Mouse (Mus musculus) adrenal gland, adult (tissue): ENCODE measurements around the gene Icosl.
"Not testable (repeated sequence)": the region's sequence is repeated elsewhere in the genome, so short reads cannot be mapped to it uniquely, and the experiment has no call there.

Experiments used
- DNase-seq, 2 experiments: peaks; one replicate each; pipeline ENCODE4 v3.0.0; 2022 to 2023; ENCODE audit warnings: low spot score in 1 of 2; ENCODE audit not compliant: inconsistent age in 2 of 2

The Icosl gene

DNA sequence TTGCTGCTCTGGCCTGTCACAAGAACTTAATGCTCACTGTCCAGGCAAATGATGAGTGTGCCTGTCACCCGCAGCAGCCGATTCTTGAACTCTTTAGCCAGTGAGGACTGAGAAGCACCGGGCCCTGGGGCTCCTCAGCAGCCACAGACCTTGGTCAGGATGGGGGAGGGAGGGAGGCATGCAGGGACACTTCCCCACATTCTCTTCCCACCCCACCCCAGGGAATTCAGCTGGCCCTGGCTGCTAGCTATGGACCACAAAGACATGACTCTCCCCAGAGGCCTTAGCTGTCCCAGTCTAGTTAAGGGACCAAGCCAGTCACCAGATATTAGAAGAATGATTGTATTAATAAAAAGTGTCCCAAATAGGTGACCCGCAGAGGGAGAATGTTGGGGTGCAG is 5.0 kb downstream of the Icosl start:
- DNase-seq = no peak

DNA sequence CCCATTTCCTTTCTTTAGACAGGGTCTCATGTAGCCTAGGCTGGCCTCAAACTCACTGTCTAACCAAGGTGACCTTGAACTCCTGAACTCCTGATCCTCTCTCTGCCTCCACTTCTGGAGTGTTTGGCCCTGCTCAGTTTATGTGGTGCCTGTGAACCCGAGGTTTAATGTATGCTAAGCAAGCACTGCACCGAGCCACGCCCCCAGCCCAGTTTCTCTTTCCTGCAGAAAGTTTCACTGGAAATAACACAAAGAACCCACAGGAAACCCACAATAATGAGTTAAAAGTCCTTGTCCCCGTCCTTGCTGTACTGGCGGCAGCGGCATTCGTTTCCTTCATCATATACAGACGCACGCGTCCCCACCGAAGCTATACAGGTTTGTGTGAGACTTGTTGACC is 5.9 kb downstream of the Icosl start:
- DNase-seq = no peak

DNA sequence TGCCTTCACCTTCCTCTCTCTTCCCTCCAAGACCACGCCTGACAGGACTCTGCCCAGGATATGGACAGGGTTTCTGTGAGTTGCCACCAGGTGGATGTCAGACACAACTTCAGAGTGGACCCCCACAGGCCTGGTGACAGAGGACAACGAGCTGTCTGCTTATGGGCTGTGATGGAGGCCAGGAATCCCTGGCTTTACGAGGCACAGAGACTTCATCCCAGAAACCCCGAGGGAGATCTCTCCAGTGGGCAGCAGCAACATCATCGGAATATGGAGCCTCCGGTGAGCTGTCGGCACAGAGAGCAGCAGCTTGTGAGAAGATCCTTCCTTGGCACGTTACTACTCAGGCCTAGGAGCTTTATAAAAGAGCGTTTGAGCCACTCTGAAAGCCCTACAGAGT is 8.8 kb downstream of the Icosl start:
- DNase-seq = no peak

DNA sequence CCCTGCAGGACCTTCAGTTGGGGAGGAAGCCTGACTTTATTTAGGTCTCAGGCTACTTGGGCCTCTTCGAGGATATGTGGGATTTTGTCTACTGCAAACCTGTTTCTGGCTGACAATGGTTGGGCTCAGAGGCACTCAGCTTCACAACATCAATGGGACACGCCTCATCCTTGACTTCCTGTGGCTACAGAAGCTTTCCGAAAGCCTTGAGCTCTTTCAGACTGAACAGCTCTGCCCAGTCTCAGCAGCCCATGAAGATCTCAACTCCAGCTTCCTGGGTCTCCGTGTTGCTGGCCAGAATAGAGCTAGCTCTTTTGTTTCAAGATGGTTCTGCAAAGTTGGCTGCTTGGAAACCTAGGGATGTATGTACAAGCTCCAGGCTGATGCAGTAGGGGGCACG is 9.2 kb downstream of the Icosl start:
- DNase-seq = no peak

DNA sequence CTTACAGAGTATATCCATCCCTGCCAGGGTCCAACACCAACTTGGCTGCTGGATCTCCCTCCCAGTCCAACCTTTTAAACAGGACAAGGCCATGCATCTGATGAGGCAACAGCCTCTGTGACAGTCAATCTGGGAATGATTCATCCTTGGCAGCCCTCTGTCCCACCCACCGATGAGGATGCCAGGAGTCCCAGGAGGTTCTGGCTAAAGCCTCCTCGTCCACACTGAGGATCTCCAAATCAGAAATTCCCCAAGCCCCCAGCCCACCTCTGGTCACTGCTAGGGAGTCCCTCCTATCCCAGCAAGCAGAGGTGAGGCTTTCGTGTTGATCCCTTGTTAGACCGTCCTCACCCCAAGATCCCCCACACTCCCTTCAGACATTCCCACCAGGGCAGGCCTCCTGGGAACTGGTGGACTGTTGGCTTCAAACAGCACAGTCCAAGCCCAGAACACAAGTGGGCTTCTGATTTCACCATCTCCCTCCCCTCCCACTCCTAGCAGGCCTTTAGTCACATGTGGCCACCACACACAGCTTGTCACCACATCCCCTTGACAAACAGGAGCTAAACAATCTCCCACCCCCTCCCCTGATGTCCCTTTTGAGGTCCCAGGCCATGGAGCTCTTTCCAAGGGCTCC is 11.0 kb downstream of the Icosl start:
- peak; percentile 87 to 93 for DNase-seq

DNA sequence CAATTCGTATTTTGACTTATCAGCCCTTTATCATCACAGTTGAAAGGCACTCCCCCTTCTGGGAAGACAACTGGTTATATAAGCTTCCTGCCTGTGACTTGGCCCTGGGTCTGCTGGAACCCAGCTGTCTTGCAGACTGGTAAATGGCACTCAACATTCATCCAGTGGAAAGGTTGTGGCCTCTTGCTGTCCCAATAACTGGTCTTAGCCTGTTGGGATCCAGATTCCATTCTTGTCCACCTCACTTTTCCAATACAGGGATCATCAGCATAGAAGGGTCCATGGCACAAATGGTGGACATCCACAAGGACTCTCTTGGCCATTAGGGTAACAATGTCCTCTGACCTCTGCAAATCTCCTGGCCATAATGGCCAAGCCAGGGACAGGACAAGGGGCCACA is 15.0 kb downstream of the Icosl start:
- DNase-seq = no peak

DNA sequence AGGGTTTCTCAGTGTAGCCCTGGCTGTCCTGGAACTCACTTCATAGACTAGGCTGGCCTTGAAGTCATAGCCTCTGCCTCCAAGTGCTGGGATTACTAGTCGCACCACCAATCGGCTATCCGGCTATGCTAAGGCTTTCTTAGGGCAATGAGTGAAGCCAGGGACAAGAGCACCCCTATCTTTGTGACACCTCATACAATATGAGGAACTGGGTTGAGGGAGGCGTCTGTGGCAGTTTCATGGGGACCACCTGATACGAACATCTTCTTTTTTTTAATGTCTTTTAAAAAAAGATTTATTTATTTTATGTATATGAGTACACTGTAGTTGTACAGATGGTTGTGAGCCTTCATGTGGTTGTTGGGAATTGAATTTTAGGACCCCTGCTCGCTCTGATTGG is 16.6 kb downstream of the Icosl start:
- DNase-seq = no peak

DNA sequence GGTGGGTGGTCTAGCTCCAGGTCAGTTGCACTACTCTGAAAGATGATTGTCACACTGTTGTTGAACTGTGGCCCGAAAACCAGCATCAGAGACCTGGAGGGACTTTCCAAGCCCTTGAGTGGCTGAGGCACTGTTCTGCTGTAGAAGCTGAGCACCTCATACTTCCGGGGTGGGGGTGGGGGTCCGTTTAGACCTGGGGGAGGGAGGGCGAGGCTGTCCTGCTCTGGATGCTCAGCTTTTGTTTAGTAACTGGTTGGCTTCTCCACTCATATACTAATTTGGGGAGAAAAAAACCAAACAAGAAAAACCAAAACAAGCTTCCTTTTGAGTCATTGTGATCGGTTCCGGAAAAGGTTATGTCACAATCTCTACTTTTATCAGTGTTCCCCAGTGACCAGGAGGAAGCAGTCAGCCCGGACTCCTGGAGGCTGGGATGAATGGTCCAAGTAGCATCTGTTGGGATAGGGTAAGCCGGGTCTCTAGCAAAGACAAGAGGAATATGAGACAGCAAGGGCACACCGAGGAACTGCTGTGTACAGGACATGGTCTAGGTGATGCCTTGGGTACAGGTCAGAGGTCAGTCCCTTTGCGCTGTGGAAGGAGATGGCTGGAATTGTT is 17.5 kb downstream of the Icosl start:
- DNase-seq = no peak

DNA sequence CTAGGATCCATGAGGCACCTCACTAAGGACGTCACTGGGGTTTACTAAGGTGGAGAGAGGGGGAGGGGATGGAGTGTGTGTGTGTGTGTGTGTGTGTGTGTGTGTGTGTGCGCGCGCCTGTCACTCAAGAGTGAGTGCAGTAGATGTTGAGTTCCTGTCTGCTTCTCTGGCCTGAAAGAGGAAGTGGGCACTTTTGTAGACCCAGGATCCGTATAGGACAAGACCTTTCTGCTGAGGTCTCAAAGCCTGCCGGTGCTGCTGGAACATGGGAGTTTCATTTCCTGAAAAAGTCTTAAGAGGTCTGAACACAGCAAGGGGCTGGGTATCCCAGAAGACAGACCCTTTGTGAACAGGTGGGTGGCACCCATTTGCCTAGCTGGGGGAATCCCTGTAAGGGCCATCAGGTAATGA is 18.0 kb downstream of the Icosl start:
- no peak for DNase-seq

DNA sequence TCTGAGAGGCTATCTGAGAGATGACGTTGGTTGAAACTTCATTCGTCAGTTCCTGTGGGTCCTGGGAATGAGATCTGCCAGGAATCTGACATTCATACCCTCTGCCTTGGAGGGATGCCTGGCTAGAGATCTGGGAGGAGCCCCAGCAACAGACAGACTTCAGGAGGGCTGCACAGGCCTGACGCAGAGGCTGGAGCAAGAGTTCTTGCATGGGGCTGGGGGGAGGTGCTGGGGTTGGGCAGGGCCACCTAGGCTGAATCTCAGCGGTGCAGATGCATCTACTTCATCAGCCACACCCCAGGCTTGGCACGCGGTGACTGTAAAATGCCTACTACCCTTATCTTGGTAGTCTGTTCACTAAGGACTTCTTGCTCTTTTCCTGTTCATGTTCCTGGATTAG is 21.1 kb downstream of the Icosl start:
- DNase-seq = peak in 1 of 2 experiments; percentile 20

DNA sequence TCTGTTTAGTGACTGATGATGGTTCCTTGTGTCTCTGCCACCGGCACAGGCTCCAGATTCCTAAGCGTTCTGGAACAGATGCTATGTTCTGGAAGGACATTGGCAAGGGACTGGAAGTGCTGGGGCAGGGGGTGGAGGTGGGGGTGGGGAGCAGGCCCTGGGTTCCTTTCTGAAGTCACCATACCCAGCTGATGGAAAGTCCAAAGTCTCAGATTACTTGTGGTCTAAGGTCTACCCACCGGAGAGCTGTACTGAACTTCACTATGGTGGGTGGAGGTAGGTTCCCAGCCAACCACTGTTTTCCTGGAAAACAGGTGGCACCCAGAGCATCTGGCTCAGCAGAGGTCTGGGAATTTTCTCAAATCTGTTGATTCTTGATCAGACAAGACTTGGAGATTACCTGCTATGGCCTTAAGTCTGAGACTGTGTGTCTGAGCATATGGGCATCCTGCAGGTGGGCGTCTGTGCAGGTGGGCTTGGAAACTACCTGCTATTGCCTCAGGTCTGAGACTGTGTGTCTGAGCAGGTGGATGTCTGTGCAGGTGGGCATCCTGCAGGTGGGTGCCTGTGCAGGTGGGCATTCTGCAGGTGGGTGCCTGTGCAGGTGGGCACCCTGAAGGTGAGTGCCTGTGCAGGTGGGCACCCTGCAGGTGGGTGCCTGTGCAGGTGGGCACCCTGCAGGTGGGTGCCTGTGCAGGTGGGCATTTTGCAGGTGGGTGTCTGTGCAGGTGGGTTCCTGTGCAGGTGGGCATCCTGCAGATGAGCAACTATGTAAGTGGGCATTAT is 21.8 kb downstream of the Icosl start:
- peak in 1 of 2 experiments; percentile 3 for DNase-seq

DNA sequence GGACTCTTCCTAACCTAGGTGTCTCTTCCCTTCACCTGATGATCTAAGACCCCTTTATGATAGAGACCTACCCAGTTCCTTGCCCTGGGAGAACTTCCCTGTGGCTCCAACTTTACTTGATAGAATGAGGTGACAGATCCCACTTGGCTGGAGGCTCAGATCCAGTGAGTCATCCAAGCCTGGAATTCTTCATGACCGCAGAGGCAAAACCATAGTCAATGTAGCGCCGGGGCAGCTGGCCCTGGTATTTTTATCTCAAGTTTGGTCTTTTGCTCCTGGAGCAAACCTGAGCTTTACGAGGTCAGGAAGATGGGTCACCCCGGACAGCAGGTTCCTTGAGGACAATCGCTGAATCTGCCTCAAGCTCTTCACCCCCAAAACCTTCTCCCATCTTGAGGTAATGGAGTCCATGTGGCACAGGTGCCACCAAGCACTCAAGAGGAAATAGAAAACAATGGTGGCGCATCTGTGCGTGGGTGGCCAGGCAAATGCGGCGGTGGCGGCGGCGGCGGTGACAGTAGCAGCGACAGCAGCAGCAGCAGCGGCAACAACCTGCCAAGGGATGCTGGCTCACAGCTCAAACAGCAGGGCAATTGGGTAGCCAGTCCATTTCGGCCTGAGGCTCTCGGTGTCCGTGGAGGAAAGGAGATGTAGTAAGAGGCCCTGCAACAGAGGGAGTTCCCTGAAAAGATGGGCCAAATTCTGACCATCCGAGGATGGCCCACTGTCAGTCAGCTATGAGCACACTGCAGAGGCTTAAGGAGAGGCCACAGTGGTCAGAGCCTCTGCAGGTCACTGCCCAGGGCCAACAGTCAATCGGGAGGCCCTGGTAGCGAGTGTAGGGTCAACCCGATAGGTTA is 23.0 kb downstream of the Icosl start:
- DNase-seq = peak; percentile 70 to 82

DNA sequence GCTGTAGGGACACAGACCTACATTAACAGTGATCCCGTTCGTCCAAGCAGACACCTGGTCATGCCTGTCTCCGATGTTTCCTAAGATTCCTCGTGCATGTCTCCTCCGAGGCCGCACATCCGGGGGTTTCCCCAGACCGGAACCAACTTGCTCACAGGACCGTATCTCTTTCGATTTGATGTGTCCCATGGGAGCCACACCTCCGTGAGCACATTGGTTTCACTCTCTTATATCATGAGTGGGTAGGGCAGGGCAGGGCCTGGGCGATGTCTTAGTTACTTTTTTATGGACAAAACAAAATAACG is 23.6 kb downstream of the Icosl start:
- no peak for DNase-seq

DNA sequence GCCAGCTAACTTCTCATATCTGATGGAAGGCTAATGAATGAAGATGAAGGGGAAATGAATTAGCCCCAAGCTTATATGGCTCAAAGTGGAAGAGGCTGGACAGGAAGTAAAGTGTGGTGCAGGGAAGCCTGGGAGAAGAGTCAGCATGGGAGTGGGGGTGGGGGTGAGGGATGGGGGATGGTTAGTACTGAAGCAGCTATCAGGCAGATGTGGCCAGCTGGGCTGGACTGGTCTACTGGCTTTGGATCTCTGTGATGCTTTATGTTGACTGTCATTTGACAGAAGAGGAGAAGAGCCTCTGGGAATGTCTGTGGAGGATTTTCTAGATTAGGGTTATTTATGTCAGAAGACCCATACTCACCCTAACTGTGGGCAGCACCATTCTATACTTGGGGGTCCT is 26.1 kb downstream of the Icosl start:
- DNase-seq = no peak

DNA sequence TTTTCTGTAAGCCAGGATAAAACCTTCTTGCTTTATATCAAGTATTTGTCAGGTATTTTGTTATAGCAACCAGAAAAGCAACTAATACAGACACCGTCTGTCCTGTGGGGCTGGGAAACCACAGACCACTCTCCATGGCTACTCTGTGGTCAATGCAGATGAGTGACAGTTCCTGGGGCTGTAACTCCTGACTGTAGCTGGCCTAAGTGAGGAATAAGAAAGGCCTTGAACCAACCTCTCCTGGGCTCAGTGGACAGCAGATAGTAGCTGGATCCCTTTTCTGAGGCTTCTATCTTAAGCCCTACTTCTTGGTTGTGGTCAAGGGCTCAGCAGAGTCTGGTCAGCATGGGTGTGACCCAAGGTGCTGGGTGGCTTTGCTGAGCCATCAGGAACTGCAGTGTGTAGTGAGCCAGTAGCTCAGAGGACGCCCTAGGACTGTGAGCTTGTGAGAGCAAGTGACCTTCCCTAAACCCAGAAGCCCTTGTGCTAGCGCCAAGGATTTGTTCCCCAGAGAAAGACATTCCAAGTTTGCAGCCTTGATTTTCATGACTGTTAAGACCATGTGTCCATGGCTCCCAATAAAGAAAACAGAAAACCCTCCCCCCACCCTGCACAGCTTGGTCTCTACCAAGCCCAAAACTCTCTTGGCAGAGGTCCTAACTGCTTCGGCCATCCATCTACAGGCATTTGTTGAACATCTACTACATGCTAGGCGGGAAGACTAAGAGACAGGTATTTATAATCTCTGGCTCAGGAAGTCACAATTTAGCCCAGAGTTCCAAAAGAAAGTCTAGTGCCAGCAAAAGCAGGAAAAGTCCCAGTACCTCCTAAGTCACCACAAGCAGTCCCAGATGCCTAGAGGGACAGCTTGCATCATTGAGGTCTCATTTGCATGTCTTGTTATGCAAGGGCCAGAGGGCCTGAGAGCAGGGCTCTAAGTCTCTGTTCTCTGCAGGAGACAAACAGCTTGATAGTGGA is 27.1 kb downstream of the Icosl start:
- DNase-seq = peak; percentile 56 to 85

DNA sequence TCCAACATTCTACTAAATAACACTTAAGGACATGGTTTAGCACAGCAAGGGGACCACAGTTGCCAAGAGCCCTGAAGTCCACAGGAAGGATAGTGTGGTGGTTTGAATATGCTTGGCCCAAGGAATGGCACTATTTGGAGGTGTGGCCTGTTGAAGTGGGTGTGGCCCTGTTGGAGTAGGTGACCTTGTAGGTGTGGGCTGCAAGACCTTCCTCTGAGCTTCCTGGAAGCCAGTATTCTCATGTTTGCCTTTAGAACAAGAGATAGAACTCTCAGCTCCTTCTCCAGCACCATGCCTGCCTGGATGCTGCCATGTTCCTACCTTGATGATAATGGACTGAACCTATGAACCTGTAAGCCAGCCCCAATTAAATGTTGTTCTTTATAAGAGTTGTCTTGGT is 30.8 kb downstream of the Icosl start:
- not testable (repeated sequence) for DNase-seq

DNA sequence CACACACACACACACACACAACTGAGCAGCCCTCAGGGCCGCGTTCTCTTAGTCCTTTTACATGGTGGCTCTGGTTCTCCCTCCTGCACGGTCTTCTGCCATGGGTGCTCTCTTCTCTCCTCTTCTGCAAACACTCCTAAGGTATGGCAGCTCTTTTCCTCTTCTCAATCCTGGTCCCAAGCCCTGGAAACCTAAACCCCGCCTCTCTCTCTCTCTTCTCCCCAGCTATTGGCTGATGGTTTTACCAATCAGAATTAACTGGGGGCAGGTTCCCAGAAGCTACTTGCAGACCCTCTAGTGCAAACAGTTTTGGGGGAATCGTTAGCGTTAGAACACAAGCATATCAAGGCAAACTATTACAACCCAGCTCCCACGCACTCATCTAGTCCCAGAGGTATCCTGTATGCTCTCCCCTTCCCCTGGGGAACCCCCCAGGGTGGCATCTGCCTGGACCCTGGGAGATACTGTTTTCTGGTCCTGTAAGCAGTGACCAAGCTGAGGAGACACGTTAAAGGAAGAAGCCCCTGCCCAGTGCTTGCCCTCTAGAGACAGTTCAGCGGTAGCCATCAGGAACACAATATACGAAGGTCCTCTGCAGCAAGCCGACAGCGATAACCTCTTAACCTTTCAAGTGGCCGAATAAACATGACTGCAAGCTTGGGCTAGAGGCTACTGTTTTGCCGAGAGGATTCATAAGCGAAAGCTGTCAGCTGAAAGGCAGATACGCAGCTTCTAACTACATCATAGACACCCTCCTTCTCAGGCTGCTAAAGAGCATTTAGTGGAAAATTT is 32.1 kb downstream of the Icosl start:
- DNase-seq = no peak

DNA sequence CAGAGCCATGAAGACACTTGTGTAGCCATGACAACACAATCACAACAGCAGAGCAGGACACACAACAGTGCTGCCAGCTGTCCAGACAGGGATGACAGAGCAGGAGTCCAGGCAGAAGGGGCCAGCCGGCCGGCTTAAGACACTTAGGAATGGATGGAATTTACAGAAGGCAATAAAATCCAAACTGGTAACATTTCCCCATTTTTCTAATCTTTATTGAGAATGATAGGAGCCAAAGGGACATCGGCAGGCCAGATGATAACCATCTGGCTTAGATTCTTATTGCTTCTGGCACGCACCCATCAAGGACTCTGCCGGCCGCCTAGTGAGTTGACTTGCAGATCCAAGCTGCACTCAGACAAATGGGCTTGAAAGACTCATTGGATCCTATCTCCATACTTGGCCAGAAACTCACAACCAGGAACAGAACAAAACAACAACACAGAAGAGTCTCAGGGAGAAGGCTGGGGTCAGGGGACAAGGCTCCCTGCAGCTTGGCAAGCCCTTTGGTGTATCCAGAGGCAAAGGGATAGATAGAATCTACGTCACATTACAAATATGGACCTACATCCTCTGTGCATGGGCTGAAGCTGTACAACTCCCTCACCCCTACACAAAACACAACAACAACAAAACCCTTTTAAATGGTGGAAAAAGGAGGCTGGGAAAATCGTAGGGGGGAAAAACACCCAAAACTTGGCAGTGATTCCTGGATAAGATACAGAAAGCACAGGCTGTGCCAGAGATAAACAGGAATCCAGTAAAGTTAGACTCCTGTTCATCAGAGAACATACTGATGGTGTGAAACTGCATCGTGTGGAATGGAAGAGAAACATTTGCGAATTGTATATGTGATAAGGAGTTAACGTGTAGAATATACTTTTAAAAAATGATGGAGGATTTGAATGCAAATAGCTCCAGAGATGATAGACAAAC is 35.7 kb downstream of the Icosl start:
- DNase-seq = peak; percentile 60 to 78

DNA sequence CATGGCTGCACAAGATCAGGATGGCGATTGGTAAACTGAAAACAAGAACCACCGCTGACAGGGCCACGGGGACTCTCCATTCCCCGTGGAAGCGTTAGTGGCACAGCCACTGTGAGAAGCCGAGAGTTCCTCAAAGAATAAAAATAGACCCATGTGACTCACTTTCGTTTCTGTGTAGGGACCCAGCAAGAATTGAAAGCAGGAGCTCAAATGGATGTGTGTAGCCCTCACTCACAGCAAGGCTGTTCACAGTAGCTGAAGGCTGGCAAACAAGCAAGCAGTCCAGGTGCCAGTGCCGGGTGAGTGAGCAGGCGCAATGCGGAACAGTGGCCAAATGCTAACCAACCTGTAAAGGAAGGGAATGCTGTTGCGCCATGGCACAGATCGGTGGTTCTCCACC is 36.4 kb downstream of the Icosl start:
- no peak for DNase-seq
